Mouse (Mus musculus) forebrain, embryonic 11.5 days (tissue): ENCODE measurements around the gene Klhdc3. TPM values are rescaled to one million over a fixed set of nuclear protein-coding genes. Genes with fewer than 3 reads are reported as not detected.

Experiments used
- ATAC-seq: fragments of 200-750 bp; cut with Nextera tagmentation; replicated peaks from 2 replicates; pipeline ENCODE4 v1.8.0; 2017; ENCODE audit warnings: moderate TSS enrichment; ENCODE audit not compliant: low FRiP score
- DNase-seq: peaks from one replicate; pipeline ENCODE4 v3.0.0-alpha.2; 2017; ENCODE audit warnings: low spot score
- H3K27ac ChIP-seq: fragments of 300-500 bp; sonication (generic); 2 replicates; pipeline ENCODE4 v1.5.1; 2014; ENCODE audit warnings: low read depth, low read length
- H3K27me3 ChIP-seq: fragments of 300-500 bp; sonication (generic); 2 replicates; pipeline ENCODE4 v1.6.1; 2014; ENCODE audit warnings: mild to moderate bottlenecking, low read length, mixed read lengths; ENCODE audit not compliant: control insufficient read depth, insufficient read depth
- H3K36me3 ChIP-seq: fragments of 300-500 bp; sonication (generic); 2 replicates; pipeline ENCODE4 v1.6.1; 2014; ENCODE audit warnings: mild to moderate bottlenecking, low read length, moderate library complexity, mixed read lengths; ENCODE audit not compliant: control insufficient read depth, insufficient read depth
- H3K4me1 ChIP-seq: fragments of 300-500 bp; sonication (generic); replicated peaks from 2 replicates; pipeline ENCODE4 v1.6.1; 2014; ENCODE audit warnings: low read length, mixed read lengths; ENCODE audit not compliant: control insufficient read depth, insufficient read depth
- H3K4me2 ChIP-seq: fragments of 300-500 bp; sonication (generic); 2 replicates; pipeline ENCODE4 v1.6.1; 2014; ENCODE audit warnings: low read depth, mild to moderate bottlenecking, low read length, moderate library complexity, mixed read lengths; ENCODE audit not compliant: severe bottlenecking
- H3K4me3 ChIP-seq: fragments of 300-500 bp; sonication (generic); 2 replicates; pipeline ENCODE4 v1.5.1; 2014; ENCODE audit warnings: low read depth, low read length
- H3K9ac ChIP-seq: fragments of 300-500 bp; sonication (generic); 2 replicates; pipeline ENCODE4 v1.6.1; 2014; ENCODE audit warnings: low read length
- H3K9me3 ChIP-seq: fragments of 300-500 bp; sonication (generic); 2 replicates; pipeline ENCODE4 v1.6.1; 2016; ENCODE audit warnings: low read length, mixed read lengths; ENCODE audit not compliant: control insufficient read depth
- WGBS: fragments of 180-500 bp; shearing (Covaris S2); extraction: QIAGEN DNeasy Blood & Tissue Kit; methylation state at CpG from one replicate; pipeline ENCODE4 v1.1.7; 2014; 5-methylcytosine and 5-hydroxymethylcytosine counted together
- polyA plus RNA-seq: library from polyadenylated mRNA; unstranded; fragments of >200 nt; fragmentation: Nextera tagmentation; extraction: Ambion mirVana; gene quantifications from 2 replicates; pipeline ENCODE4 v1.2.1, GENCODE M21; 2014

Klhdc3 gene
- polyA plus RNA-seq, 1 experiment from 2014 or later: 117 TPM

GRCm38 (mm10) chr17:46704887-46705835 lies 24.4 kb upstream of the Klhdc3 start, which contains the start of gene Ppp2r5d:
TSS of gene Ppp2r5d (minus strand) at chr17:46705111.
- peak; percentile 95 for ATAC-seq
- Histone ChIP-seq H3K4me1 (peaks cover 21% of the 10 kb centered on the region), H3K9me3 (no peaks in the 10 kb centered on the region), H3K4me2 (peak within 1 kb of the TSS; percentile 87), H3K4me3 (peak within 1 kb of the TSS; percentile 90), H3K36me3 (no peaks in the 10 kb centered on the region), H3K27ac (peak within 1 kb of the TSS; percentile 82), H3K27me3 (no peaks in the 10 kb centered on the region), H3K9ac (peak within 1 kb of the TSS; percentile 92)
- 1% methylated on average over 48 of the region's 48 CpGs for WGBS
- DNase-seq: peak; percentile 97

GRCm38 (mm10) chr17:46703971-46704886 lies 23.5 kb upstream of the Klhdc3 start:
- 4% methylated on average over 32 of the region's 41 CpGs for WGBS
- H3K4me1 ChIP-seq: peaks cover 21% of the 10 kb centered on the region
- H3K9me3 ChIP-seq: no peaks in the 10 kb centered on the region
- H3K4me3 ChIP-seq: peak overlapping the region; percentile 90
- peak overlapping the region; percentile 58 for H3K4me2 ChIP-seq
- peak; percentile 75 for ATAC-seq
- no peaks in the 10 kb centered on the region for H3K27me3 ChIP-seq
- no peaks in the 10 kb centered on the region; the same call in 1 of the 2 replicates for H3K36me3 ChIP-seq
- DNase-seq: no peak
- H3K27ac ChIP-seq: peak overlapping the region; percentile 80
- H3K9ac ChIP-seq: peak overlapping the region; percentile 92

GRCm38 (mm10) chr17:46702506-46702905 lies 21.8 kb upstream of the Klhdc3 start:
- peaks cover 21% of the 10 kb centered on the region for H3K4me1 ChIP-seq
- 90% methylated on average over 5 of the region's 5 CpGs for WGBS
- ATAC-seq: no peak
- no peak for DNase-seq
- peak overlapping the region; percentile 58; the same call in 1 of the 2 replicates for H3K4me2 ChIP-seq
- H3K27ac ChIP-seq: no peak overlapping the region
- H3K27me3 ChIP-seq: no peaks in the 10 kb centered on the region
- no peak overlapping the region for H3K4me3 ChIP-seq
- H3K36me3 ChIP-seq: no peaks in the 10 kb centered on the region; the same call in 1 of the 2 replicates
- peak overlapping the region; percentile 92; the same call in 1 of the 2 replicates for H3K9ac ChIP-seq
- H3K9me3 ChIP-seq: no peaks in the 10 kb centered on the region

- H3K27ac ChIP-seq: no peak overlapping the region
- no peak overlapping the region for H3K4me3 ChIP-seq
- ATAC-seq (no peak), DNase-seq (no peak)
- peaks cover 21% of the 10 kb centered on the region for H3K4me1 ChIP-seq
- no peaks in the 10 kb centered on the region for H3K27me3 ChIP-seq
- H3K9me3 ChIP-seq: no peaks in the 10 kb centered on the region
- H3K9ac ChIP-seq: no peak overlapping the region
- no peak overlapping the region for H3K4me2 ChIP-seq
- 92% methylated on average over 12 of the region's 12 CpGs for WGBS
- H3K36me3 ChIP-seq: no peaks in the 10 kb centered on the region; the same call in 1 of the 2 replicates
These were observed 21.4 kb upstream of the Klhdc3 start for GRCm38 (mm10) chr17:46702100-46702499.

GRCm38 (mm10) chr17:46701489-46701888 lies 20.8 kb upstream of the Klhdc3 start:
- ATAC-seq: no peak
- no peak overlapping the region for H3K27ac ChIP-seq
- WGBS: 87% methylated on average over 12 of the region's 12 CpGs
- H3K27me3 ChIP-seq: no peaks in the 10 kb centered on the region
- H3K4me2 ChIP-seq: no peak overlapping the region
- no peak overlapping the region for H3K4me3 ChIP-seq
- no peaks in the 10 kb centered on the region; the same call in 1 of the 2 replicates for H3K36me3 ChIP-seq
- H3K9ac ChIP-seq: no peak overlapping the region
- DNase-seq: no peak
- peaks cover 21% of the 10 kb centered on the region for H3K4me1 ChIP-seq
- no peaks in the 10 kb centered on the region for H3K9me3 ChIP-seq

- Histone ChIP-seq H3K9me3 (no peaks in the 10 kb centered on the region), H3K4me3 (no peak overlapping the region), H3K9ac (no peak overlapping the region), H3K4me2 (no peak overlapping the region), H3K4me1 (peaks cover 16% of the 10 kb centered on the region), H3K36me3 (no peaks in the 10 kb centered on the region; the same call in 1 of the 2 replicates), H3K27me3 (no peaks in the 10 kb centered on the region), H3K27ac (no peak overlapping the region)
- WGBS: 86% methylated on average over 3 of the region's 3 CpGs
- ATAC-seq (no peak), DNase-seq (no peak)
These were observed 19.2 kb upstream of the Klhdc3 start for GRCm38 (mm10) chr17:46699912-46700311.

- H3K36me3 ChIP-seq: no peaks in the 10 kb centered on the region; the same call in 1 of the 2 replicates
These were observed 18.5 kb upstream of the Klhdc3 start for GRCm38 (mm10) chr17:46699245-46699644.

GRCm38 (mm10) chr17:46698515-46698914 lies 17.8 kb upstream of the Klhdc3 start:
- no peak for ATAC-seq
- Histone ChIP-seq H3K27ac (no peak overlapping the region), H3K36me3 (no peaks in the 10 kb centered on the region; the same call in 1 of the 2 replicates), H3K4me2 (no peak overlapping the region), H3K4me3 (no peak overlapping the region), H3K4me1 (peaks cover 11% of the 10 kb centered on the region), H3K9me3 (no peaks in the 10 kb centered on the region), H3K9ac (no peak overlapping the region), H3K27me3 (no peaks in the 10 kb centered on the region)
- no peak for DNase-seq
- 91% methylated on average over 6 of the region's 6 CpGs for WGBS

More at GRCm38 (mm10) chr17:46699245-46699644, 18.5 kb upstream of the Klhdc3 start:
- Histone ChIP-seq H3K9me3 (no peaks in the 10 kb centered on the region), H3K27ac (no peak overlapping the region), H3K27me3 (no peaks in the 10 kb centered on the region), H3K4me2 (no peak overlapping the region), H3K4me1 (peaks cover 16% of the 10 kb centered on the region), H3K4me3 (no peak overlapping the region), H3K9ac (no peak overlapping the region)
- 92% methylated on average over 5 of the region's 5 CpGs for WGBS
- DNase-seq (no peak), ATAC-seq (no peak)
